Mouse (Mus musculus) ovary, postnatal 36 days (tissue): ENCODE measurements around the gene Dop1b.
A peak's percentile ranks its signal among the peaks of the same experiment; 100 is the strongest.
"Not testable (repeated sequence)": the region's sequence is repeated elsewhere in the genome, so short reads cannot be mapped to it uniquely, and the experiment has no call there.

Experiments used
- DNase-seq: peaks from one replicate; pipeline ENCODE4 v3.0.0; 2022; ENCODE audit warnings: low spot score, mixed read lengths

Gene Dop1b

DNA sequence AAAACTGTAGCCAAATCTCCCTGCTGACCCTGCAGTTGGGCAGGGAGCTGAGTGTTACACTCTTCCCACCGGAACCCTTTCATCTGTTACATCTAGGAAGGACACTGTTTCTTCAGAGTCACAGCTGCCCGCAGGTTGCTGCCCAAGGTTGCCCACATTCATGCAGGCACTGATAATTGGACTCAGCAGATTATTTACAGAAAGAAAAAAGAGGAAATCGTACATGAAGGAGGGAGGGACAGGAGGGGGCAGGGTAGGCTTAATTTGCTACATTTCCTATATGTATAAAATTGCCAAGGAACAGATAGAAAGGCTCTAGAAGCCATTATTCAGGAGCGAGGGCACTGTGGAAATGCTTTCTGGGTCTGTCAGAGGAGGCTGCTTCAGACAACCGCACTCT, 44.9 kb downstream of the Dop1b start:
- no peak for DNase-seq

DNA sequence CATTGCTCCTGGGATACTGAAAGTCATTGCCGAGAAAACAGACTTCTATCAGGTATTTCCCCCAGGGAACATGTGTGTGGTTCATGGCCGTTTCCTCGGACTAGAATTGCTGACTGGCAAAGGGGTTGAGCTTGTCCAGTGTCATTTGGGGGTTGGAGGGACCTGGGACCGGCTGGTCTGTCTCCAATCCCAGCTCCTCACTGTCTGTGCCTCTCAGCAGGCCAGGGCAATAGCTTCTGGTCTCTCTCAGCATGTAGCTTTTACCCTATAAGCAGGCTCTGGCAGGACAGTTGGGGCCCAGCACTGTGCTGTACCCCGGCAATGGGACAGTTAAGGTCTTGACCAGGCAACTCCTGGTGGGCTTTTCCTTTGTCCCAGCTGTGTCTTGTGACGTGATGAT, 51.7 kb downstream of the Dop1b start:
- DNase-seq: no peak

DNA sequence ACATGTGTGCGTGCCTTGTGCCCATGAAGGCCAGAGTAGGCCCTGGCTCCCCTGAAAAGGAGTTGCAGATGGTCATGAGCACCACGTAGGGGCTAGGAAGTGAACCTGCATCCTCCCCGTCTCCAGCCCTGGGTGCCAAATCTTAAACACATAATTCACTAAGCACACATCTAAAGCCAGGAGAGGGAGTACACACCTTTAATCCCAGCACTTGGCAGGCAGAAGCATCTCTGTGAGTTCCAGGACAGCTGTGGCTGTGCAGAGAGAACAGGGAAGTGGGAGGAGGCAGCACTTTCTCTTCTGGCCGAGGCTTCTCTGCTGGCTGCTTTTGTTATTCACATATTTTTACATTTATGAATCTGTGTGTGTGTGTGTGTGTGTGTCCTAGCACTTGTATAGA, 52.9 kb downstream of the Dop1b start:
- DNase-seq: no peak

DNA sequence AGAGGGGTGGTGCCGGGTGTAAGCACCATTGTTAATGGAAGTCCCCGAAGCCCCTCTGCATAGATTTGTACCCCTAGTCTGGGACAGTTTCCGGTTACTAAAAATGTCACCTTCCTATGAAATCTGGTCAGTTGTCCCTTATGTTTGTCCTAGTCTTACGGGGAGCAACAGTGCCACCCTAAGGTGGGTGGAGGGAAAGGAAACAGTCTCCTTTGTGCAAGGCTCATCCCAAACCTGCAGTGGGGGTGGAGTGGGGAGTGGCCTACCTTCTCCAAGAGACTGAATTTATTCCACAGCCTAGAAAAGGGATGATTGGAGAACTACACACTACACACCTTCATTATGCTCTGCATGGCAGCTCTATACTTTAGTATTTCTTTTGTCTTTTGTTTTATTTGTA, 55.3 kb downstream of the Dop1b start:
- DNase-seq: peak; percentile 23

DNA sequence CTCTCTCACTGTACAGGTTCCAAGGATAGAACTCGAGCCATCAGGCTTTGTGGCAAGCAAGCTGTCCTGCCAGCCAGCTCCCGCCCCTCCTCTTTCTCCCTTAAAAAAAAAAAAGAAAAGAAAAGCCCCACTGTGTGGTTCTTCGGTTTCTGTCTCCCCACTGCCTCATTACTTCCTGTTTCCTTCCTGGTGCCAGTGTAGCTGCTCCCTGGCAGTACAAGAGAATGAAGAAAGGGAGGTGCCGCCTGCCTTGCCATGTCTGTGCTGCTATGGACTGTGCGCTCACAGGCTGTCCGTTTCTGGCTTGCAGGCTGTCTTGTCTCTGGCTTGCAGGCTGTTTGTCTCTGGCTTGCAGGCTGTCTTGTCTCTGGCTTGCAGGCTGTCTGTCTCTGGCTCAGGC, 55.8 kb downstream of the Dop1b start:
- DNase-seq: no peak

DNA sequence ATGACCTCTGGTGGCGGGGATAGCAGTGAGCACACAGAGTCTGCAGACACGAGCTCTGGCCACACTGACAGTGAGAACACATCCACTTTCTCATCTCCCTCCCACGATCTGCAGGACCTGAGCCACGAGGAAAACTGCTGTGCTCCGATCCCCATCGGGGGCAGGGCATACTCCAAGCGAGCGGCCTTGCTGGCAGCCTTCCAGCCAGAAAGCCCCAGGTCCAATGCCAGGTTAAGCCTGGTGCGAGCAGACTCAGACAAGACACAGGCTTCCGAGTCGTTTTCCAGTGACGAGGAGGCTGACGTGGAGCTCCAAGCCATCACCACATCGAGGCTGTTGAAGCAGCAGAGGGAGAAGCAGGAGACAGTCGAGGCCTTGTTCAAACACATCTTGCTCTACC, 57.9 kb downstream of the Dop1b start:
- DNase-seq: no peak

DNA sequence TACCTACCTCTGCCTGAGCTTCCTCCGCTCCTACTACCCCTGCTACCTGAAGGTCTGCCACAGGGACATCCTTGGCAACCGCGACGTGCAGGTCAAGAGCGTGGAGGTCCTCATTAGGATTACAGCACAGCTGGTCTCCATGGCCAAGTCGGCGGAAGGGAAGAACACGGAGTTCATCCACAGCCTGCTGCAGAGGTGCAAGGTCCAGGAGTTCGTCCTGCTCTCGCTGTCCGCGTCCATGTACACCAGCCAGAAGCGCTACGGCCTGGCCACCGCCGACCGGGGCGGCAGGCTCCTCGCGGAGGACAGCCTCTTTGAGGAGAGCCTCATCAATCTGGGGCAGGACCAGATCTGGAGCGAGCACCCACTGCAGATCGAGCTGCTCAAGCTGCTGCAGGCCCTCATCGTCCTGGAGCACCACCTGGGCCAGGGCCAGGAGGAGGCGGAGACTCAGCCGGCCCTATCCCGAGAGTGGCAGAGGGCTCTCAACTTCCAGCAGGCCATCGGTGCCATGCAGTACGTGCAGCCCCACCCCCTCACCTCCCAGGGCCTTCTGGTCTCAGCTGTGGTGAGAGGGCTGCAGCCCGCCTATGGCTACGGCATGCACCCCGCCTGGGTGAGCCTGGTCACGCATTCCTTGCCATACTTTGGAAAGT, 58.7 kb downstream of the Dop1b start:
- DNase-seq: no peak

DNA sequence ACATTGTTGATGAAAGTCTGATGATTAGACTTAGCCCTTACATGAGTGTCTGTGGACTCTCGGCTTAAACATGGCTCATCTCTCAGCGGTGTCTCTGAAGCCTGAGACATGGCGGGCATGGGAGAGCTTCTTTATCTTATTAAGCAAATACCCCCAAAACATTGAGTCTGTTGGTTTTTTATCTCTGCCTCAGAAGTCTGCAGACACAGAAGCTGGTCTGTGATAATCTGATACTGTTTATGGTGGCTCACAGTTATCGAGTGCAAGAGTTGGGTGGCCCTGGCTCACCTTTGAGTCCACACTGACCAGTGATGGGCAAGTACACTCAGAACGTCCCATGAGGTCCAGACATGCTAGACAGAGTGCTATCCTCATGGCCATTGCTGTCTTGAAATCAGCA, 63.0 kb downstream of the Dop1b start:
- DNase-seq: no peak

DNA sequence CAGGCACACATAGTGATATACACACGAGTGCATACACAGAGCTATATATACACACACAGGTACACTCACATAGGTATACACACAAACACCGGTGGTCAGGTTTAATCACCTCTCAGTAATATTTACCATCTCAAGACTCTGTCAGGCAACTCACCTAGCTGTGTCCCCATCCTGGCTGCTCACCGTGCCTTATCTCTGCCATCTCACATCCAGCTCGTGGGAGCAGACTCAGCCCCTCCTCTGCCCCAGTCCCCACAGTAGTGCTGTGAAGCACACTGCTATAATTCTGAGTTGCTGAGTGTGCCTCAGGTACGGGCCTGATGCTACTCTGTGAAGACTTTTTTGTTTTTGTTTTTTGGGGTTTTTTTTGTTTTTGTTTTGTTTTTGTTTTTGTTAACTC, 64.8 kb downstream of the Dop1b start:
- no peak for DNase-seq

DNA sequence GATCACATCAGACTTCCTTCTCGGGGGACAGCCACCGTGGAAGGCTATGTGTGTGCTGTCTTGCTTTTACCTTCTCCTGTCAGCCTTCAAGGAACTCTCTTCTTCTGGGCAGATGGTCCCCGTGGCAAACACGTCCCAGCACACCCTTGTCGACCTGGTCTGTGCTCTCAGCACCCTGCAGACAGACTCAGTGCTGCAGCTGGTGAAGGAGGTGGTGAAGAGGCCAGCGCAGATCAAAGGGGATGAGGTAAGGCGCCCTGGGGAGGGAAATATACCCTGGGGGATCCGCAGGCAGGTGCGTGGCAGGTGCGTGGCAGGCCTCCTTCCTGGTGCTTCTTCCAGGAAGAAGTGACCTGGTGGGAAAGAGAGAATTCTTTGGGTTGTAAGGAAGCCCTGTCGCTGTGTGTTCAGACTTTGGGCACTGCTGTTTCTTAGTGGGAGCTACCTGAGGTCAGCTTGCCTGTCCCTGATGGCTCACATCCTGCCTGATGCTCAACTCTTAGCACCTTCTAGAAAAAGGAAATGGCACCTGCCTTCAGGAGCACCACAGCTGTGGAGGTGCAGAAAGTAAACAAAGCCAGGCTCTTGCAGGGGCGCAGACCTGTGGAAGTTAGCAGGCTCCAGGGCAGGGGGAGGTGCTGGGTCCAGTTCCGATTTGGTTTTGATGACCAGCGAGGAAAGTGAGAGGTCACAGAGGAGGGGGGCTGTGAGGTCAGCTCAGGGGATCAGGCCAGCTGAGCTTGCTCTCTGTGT, 65.7 kb downstream of the Dop1b start:
- DNase-seq: no peak

DNA sequence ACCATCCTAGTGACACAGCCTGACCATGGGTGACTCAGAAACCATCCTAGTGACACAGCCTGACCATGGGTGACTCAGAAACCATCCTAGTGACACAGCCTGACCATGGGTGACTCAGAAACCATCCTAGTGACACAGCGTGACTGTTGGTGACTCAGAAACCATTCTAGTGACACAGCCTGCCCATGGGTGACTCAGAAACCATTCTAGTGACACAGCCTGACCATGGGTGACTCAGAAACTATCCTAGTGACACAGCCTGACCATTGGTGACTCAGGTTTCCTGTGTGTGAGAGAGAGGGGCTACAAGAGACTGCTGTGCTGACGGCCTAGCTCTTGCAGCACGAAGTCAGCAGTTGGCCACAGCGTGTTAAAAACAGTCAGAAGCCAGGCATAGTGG, 66.7 kb downstream of the Dop1b start:
- DNase-seq: not testable (repeated sequence)

DNA sequence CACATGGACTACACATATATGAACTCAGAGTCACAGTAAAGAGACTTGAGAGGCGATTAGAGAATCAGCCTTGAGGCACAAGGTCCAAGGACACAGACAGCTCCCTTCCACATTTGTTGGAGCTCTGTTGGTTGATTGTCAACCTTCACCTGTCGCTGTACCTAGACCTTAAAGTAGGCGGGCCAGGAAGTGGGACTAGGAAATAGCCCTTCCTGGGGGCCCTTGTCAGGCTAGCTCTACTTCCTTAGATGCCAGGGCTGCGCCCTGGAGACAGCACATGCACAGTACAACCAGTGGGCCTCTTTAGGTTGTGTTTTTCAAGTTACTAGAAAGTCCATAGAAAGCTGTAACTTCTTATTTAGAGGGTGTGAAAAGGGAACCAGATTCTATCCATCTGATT, 67.8 kb downstream of the Dop1b start:
- DNase-seq: no peak

DNA sequence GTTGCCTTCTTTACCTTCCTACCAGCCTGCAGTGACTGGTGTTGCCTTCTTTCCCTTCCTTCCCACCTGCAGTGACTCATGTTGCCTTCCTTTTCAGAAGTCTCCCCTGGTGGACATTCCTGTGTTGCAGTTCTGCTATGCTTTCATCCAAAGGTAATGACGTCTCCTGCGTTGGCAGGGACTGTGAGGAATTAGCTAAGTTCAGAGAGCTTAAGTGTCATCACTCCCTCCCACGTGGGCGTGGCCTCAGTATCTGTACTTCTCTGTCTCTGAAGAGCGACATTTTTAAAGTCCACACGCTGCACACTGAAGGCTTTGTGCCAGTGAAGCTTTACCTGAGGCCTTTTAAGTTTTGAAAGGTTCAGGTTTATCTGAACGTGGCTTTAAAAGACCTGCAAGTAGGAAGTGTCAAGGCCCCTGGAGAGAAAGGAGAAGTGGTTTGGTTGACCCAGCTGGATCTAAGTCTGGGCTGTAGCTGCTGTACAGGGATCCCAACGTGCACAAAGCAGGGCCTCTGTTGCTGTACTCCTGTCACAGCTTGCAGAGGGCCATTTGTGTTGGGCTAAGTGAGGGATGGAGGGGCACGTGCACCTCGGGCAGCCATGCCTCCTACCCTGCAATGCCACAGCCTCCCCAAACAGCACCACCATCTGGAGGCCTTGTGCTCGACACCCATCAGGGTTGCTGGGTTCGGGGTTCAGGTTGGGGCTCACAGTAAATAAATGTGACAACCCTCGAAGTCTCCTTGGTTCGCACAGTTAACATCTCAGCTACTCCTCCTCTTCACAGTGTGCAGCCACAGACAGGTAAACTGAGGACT, 69.2 kb downstream of the Dop1b start:
- no peak for DNase-seq

DNA sequence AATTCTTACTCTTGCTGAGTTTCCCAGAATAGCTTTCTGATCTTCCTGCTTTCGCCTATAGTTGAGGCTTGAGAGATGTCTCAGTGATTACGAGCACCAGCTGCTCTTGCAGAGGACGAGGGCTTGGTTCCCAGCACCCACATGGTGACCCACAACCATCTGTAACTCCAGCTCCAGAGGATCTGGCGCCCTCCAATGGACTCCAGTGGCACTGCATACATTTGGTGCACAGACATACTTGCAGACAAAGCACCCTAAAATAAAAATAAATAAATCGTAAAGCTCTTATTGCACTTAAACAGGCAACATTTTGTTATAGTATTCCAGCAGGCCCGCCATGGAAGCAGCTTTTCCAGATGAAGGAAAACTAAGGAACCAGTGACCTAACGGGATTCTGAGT, 72.5 kb downstream of the Dop1b start:
- DNase-seq: no peak

DNA sequence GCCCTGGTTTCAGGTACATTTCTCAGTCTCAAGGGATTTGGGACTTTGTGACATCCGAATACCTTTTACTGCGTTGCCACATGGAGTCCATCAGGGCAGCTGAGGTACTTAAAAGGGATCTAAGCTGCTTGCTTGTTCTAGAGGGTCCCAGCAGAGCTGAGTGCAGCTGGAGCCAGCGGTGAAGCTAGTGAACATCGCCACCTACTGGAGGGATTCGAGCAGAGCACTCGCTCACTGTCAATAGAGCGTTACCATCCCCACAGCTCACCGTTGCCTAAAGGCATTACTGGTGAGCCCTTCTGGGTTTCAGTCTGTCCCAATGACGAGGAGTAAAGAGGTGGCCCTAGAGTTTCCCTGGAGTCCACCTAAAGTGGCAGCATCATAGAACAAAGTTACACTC, 74.1 kb downstream of the Dop1b start:
- DNase-seq: peak; percentile 65

DNA sequence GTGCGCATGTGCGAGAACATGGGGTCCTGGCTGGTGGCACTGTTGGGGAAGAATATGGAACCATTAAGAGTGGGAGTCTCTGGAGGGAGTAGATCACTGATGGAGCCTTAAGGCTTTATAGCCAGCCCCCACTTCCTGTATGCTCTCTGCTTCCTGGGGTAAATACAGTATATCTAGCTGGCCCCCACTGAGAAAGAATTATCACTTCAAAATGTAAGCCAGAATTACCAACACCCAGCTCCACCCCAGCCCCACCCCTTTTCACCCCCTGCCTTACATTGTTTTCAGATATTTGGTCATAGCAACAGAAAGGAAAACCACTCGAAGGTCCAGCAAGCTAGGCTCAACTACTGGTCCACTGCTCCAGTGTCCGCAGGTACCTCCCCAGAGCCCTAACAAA, 76.7 kb downstream of the Dop1b start:
- no peak for DNase-seq

DNA sequence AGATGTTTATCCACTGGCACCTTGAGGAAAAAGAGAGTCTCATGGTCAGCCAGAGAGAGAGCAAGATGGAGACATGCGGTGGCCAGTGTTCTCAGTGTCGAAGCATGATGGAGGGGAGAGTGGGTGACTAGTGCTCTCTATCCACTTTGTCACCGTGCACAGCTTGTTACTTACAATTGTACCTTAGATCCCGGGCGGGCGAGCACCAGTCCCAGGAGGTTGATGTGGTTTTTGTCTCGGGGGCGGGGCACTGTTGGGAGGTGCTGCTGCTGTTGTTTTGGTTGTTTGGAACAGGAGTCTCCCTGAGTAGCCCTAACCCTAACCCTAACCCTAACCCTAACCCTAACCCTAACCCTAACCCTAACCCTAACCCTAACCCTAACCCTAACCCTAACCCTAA, 77.2 kb downstream of the Dop1b start:
- DNase-seq: no peak

DNA sequence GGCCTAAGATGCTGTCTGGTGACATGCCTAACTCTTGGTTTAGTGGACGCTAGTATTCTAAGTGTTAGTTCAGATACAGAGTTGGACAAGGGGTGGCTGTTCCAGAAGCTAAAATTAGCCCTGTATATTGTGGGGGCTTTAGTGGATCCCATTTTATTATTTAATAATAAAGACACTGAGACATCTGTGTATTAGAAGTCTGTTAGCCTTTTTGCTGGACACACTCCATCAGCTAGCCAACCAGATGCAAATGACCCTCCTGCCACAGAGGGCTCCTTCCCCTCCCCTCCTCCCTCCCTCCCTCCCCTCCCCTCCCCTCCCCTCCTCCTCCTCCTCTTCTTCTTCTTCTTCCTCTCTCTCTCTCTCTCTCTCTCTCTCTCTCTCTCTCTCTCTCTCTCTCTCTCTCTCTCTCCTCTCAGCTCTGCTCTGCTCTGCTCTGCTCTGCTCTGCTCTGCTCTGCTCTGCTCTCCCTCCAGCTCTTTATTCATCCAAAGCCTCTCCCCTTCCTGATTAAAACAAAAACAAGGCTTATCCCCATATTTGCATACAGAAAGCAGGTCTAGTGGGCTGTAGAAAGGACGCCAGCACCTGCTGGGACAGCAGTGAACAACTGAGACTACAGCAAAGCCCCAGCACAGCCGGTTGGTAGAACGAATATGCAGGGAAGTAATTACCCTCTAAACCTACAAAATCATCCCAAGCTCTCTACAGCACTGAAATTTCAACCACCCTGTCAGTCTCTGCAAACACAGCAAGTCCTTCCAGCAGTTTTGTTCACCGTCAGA, 78.5 kb downstream of the Dop1b start:
- DNase-seq: no peak

DNA sequence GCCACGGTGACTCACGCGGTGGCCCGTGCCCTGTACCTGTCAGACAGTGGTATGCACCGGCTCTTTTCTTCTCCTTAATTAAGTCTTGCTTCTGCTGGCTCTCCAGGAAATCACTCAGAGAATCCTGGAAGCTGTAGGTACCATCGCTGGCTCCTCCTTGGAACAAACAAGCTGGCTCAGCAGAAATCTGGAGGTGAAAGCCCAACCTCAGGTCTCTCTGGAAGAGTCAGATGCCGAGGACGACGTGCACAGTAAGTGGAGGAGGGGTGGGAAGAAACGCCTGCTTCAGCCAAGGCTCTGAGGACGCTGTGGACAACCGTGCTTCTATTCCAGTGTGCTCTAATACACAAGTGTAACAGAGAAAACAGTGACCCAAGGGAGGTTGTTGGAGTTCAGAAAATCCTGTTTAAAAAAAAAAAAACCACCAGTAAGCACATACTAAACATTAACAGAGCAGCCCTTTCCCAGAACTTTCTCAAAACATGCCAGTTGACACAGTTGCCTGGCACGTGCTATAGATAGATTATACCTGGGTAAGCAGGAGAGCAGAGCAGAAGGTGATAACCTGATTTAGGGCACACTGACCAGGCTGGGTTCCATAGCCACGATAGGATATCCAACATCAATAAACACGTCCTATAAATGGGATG, 81.4 kb downstream of the Dop1b start:
- no peak for DNase-seq

DNA sequence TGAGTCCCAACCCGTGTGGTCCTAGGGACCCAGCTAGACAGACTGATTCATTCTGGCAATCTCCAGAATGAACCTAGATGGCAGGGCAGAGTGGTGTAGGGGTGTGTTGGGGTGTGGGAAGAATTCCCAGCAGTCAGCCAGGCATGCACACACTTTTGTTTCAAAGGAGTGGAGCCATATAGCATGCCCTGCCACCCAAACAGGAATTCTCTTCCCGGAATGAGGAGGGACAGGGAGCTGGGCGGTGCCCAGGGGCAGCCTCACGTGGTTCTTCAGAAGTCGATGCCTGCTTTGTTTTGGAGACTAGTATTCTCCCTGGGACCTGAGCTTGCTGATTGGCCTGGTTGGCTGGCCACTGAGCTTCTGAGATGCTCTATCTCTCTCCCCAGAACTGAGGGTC, 83.1 kb downstream of the Dop1b start:
- no peak for DNase-seq

DNA sequence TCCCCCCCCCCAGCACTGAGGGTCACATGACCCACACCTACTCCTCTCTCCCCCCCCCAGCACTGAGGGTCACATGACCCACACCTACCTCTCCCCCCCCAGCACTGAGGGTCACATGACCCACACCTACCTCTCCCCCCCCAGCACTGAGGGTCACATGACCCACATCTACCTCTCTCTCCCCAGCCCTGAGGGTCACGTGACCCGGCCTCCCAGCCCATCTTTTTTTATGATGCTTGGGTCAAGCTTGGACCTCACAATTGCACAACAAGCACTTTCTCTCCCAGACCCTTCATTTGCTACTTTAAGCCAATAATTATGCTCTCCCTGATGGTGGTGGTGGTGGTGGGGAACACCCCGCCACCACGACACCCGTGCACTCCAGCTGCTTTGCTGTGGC, 83.7 kb downstream of the Dop1b start:
- no peak for DNase-seq
